Mouse (Mus musculus) colon, adult 2 months (tissue): ENCODE measurements around the gene Rufy3. TPM values are rescaled to one million over a fixed set of nuclear protein-coding genes. Genes with fewer than 3 reads are reported as not detected.

Experiments used
- polyA plus RNA-seq: library from polyadenylated mRNA; depleted of rRNA; stranded (reverse); fragments of >200 nt; gene quantifications from 2 replicates; pipeline ENCODE4 v1.2.3, GENCODE M21; 2012; rRNA removed

Rufy3 gene
- 6.1 and 6.2 TPM in 2 replicates for polyA plus RNA-seq

DNA sequence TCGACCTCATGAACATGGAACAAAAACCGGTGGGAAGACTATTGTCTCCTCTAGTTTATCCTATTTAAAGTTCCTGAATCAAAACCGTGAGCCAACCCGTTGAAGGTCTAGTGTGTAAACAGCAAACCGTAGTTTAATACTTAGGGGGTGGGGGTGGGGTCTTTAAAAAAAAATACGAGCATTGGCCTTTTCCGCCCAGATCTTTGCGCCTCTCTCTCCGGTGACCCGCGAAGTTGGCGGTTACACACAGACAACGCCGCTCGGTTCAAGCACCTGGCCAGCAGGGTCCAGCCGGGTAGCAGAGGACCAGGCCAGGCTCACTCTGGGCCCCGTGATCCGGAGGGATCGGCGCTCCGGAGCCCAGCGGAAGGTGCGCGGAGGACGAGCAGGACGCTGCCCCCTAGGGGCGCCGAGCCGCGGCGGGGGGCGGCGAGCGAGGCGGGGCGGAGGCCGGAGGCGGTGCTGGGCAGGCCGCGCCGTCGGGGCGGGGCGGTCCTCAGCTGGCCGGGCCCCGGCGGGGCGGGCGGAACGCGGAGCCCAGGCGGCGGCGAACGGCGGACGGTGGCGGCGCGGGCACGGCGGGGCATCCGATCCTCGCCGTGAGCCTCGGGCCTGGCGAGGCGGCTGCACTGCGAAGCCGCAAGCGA is at the start of gene Rufy3:
Gene Rufy3 (plus strand): TSS at position 540 of the 647 bp plus-strand sequence.

GRCm38 (mm10) chr5:88527657-88528056 is 37.2 kb upstream of the Rufy3 start, which contains the start of gene Jchain:
Gene Jchain, minus strand, starts transcription at chr5:88527891.

GRCm38 (mm10) chr5:88554086-88554886 is 10.6 kb upstream of the Rufy3 start, which contains the start of gene Utp3:
Gene Utp3, plus strand, starts transcription at chr5:88554462.

DNA sequence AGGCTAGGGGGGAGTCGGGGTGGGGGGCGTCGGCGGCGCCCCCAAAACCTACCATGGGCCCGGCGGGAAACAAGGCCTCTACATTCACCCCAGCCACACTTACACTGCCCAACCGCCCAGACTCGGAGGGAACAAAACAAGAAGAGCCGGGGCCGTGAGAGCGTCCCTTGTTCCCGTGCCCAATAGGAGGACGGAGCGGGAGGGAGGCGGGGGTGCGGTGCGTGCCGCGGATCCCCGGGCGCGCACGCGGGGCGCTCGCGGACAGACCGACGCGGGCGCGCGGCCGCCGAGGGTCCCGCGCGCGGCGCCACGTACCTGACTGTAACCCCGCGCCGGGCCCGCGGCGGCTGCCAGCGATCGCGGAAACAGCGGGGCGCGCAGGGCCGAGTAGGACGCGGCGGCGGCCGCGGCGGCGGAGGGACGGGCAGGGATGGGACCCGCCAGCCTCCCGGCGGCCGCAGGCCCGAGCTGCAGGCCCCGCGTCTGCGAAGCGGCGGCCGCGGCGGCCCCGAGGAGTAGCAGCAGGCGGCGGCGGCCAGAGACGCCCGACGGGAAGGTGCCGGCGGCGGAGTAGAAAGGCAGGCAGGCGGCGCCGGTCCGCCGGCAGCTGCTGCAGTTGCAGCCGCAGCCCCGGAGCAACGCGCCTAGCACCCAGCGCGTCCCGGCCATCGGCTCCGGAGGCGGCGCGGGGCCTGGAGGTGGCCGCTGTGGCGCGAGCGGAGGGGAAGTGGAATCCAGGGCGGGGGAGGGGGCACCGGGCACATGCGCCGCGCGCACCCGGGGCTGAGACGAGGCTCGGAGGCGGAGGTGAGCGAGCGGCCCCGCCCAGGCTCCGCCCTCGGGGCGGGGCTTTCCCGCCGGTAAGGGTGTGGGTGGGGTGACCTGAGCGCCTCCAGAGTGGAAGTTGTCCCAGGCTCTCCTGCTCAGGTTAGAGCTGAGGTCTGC is 110.9 kb downstream of the Rufy3 start, which contains the start of gene Grsf1:
Gene Grsf1 (minus strand): TSS at position 729 of the 945 bp plus-strand sequence.

Other genes starting within 250 kb of the Rufy3 start
- not detected in 2 replicates for gene Prol1, start 247.7 kb upstream of the Rufy3 start, polyA plus RNA-seq
- gene Amtn, start 188.9 kb upstream of the Rufy3 start, polyA plus RNA-seq, result not detected in 2 replicates
- gene Ambn, start 109.0 kb upstream of the Rufy3 start, polyA plus RNA-seq, result not detected in 2 replicates
- gene Enam, start 77.1 kb upstream of the Rufy3 start, polyA plus RNA-seq, result not detected in 2 replicates
- gene Jchain, start 37.1 kb upstream of the Rufy3 start, polyA plus RNA-seq, result 300 and 332 TPM in 2 replicates
- 8.1 and 9.0 TPM in 2 replicates for gene Utp3, start 10.6 kb upstream of the Rufy3 start, polyA plus RNA-seq
- 34.8 and 38.9 TPM in 2 replicates for gene Grsf1, start 111.1 kb downstream of the Rufy3 start, polyA plus RNA-seq
- 3.1 and 3.3 TPM in 2 replicates for gene Mob1b, start 155.8 kb downstream of the Rufy3 start, polyA plus RNA-seq
- 2.4 and 3.0 TPM in 2 replicates for gene Dck, start 200.0 kb downstream of the Rufy3 start, polyA plus RNA-seq